Mouse (Mus musculus) heart, embryonic 13.5 days (tissue): ENCODE measurements around the gene F3. TPM values are rescaled to one million over a fixed set of nuclear protein-coding genes. Genes with fewer than 3 reads are reported as not detected.

Experiments
- ATAC-seq: fragments of 200-750 bp; cut with Nextera tagmentation; 2 replicates; pipeline ENCODE4 v1.8.0; 2017; ENCODE audit warnings: moderate TSS enrichment; ENCODE audit not compliant: insufficient number of reproducible peaks, low FRiP score, low TSS enrichment; ENCODE audit errors: extremely low read depth
- H3K27ac ChIP-seq: fragments of 300-500 bp; sonication (generic); replicated peaks from 2 replicates; pipeline ENCODE4 v1.5.1; 2015; ENCODE audit warnings: moderate library complexity, mild to moderate bottlenecking, inconsistent platforms
- H3K27me3 ChIP-seq: fragments of 300-500 bp; sonication (generic); replicated peaks from 2 replicates; pipeline ENCODE4 v1.6.1; 2015; ENCODE audit warnings: mild to moderate bottlenecking, inconsistent platforms
- H3K36me3 ChIP-seq: fragments of 300-500 bp; sonication (generic); 2 replicates; pipeline ENCODE4 v1.6.1; 2015; ENCODE audit warnings: mild to moderate bottlenecking, inconsistent platforms
- H3K4me1 ChIP-seq: fragments of 300-500 bp; sonication (generic); 2 replicates; pipeline ENCODE4 v1.6.1; 2015; ENCODE audit warnings: inconsistent platforms
- H3K4me2 ChIP-seq: fragments of 300-500 bp; sonication (generic); 2 replicates; pipeline ENCODE4 v1.6.1; 2015; ENCODE audit warnings: inconsistent platforms, mild to moderate bottlenecking, moderate library complexity
- H3K4me3 ChIP-seq: fragments of 300-500 bp; sonication (generic); 2 replicates; pipeline ENCODE4 v1.5.1; 2015; ENCODE audit warnings: moderate library complexity, mild to moderate bottlenecking, inconsistent platforms
- H3K9ac ChIP-seq: fragments of 300-500 bp; sonication (generic); 2 replicates; pipeline ENCODE4 v1.6.1; 2015; ENCODE audit warnings: inconsistent platforms, mild to moderate bottlenecking, moderate library complexity
- H3K9me3 ChIP-seq: fragments of 300-500 bp; sonication (generic); 2 replicates; pipeline ENCODE4 v1.6.1; 2016; ENCODE audit warnings: inconsistent platforms
- WGBS: fragments of 180-500 bp; shearing (Covaris S2); methylation state at CpG from one replicate; pipeline ENCODE4 v1.1.7; 2015; ENCODE audit warnings: mixed read lengths; 5-methylcytosine and 5-hydroxymethylcytosine counted together
- polyA plus RNA-seq: library from polyadenylated mRNA; unstranded; fragments of >200 nt; fragmentation: Nextera tagmentation; extraction: Ambion mirVana; gene quantifications from 2 replicates; pipeline ENCODE4 v1.2.1, GENCODE M21; 2015

The F3 gene
- polyA plus RNA-seq, 1 experiment from 2014 or later: 6.0 TPM

DNA sequence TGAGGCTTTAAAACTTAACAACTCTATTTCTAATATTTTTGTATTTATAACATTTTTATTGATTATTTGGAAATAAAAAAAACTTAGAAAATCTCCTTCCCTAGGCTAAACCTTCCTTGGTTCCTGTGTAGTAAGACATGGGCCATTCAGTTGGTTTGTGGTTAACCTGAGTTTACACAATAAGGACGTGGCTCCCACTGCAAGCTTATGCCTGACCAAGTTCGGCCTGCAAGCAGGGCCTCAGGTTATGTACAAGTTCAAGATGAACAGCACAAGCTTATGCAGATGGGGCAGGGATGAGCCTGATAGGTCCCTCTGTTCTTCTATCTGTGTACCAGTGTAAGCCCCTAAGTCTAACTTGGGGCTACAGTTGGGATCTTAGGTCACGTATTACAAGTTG, 33.6 kb upstream of the F3 start:
- peaks cover 7% of the 10 kb centered on the region for H3K4me1 ChIP-seq
- H3K27me3 ChIP-seq: no peaks in the 10 kb centered on the region; the same call in 1 of the 2 replicates
- no peaks in the 10 kb centered on the region for H3K9me3 ChIP-seq
- ATAC-seq: no peak
- H3K9ac ChIP-seq: no peak overlapping the region
- no peak overlapping the region for H3K4me3 ChIP-seq
- H3K4me2 ChIP-seq: no peak overlapping the region
- 82% methylated on average over 3 of the region's 3 CpGs for WGBS
- no peak overlapping the region for H3K27ac ChIP-seq
- no peaks in the 10 kb centered on the region for H3K36me3 ChIP-seq

DNA sequence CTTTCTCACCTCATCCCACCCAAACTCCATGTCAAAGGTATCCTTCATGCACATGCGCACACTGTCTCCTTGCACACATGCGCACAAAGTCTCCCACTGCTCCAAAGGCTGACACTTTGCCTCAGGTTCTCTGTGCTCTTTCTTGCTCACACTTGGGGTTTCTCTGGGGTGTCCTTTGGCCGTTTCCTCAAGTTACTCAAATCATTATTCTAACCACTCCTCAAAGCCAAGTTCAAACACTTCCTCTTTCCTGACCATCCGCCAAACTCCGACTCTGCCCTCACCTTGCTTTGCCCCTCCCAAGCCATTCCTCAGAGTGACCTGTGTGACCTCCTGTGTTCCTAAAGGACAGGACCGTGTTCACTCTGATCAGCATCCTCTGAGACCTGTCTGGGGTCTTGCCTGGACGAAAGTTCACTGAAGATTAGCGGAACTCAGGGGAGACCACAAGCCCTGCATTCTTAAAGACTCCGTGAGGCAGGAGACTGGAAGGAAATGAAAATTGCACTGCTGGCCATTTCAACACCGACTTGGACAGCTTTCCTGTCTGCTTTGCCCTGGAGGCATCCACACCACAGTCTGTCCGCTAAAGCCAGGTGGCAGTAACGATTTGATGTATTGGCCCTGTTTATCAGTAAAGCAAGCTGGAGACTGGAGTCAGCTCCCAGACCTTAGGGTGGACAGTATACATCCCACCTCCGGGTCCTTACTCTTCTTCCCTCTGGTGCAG, 30.2 kb upstream of the F3 start:
- no peaks in the 10 kb centered on the region for H3K4me1 ChIP-seq
- WGBS: 65% methylated on average over 13 of the region's 13 CpGs
- no peak overlapping the region for H3K9ac ChIP-seq

GRCm38 (mm10) chr3:121693746-121694145, 29.6 kb upstream of the F3 start:
- Histone ChIP-seq H3K4me2 (no peak overlapping the region), H3K9me3 (no peaks in the 10 kb centered on the region), H3K9ac (no peak overlapping the region), H3K4me3 (no peak overlapping the region), H3K36me3 (no peaks in the 10 kb centered on the region), H3K27me3 (no peaks in the 10 kb centered on the region; the same call in 1 of the 2 replicates), H3K27ac (no peak overlapping the region), H3K4me1 (no peaks in the 10 kb centered on the region)
- 71% methylated on average over 5 of the region's 5 CpGs for WGBS
- no peak for ATAC-seq

More for the DNA sequence above, 30.2 kb upstream of the F3 start:
- Histone ChIP-seq H3K4me2 (no peak overlapping the region), H3K36me3 (no peaks in the 10 kb centered on the region), H3K27ac (no peak overlapping the region), H3K4me3 (no peak overlapping the region), H3K27me3 (no peaks in the 10 kb centered on the region; the same call in 1 of the 2 replicates), H3K9me3 (no peaks in the 10 kb centered on the region)
- no peak for ATAC-seq

DNA sequence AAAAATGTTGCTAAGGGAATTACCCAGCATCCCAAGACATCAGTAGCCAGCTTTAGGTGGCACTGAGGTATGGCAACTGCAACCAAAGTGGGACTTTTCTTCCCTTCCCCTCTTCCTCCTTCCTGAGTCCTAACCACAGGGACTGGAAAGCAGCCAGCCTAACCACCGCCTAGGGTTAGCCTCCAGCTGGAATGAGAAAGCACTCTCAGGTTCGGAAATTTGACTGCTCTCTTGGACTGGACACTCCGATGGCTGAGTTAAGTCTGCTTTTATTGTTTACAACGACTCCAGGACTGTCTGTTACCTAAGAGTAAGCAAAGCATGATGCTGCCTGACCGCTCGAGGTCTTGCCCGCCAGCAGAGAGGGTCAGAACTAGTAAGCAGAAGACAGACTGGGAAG, 26.2 kb upstream of the F3 start:
- no peaks in the 10 kb centered on the region; the same call in 1 of the 2 replicates for H3K27me3 ChIP-seq
- no peak overlapping the region for H3K4me3 ChIP-seq
- ATAC-seq: no peak
- H3K27ac ChIP-seq: no peak overlapping the region
- H3K4me2 ChIP-seq: no peak overlapping the region
- H3K9me3 ChIP-seq: no peaks in the 10 kb centered on the region
- peaks cover 14% of the 10 kb centered on the region for H3K4me1 ChIP-seq
- WGBS: 73% methylated on average over 7 of the region's 7 CpGs
- no peak overlapping the region for H3K9ac ChIP-seq
- H3K36me3 ChIP-seq: no peaks in the 10 kb centered on the region

- H3K4me2 ChIP-seq: no peak overlapping the region
- ATAC-seq: no peak
- H3K9me3 ChIP-seq: no peaks in the 10 kb centered on the region
- H3K27me3 ChIP-seq: no peaks in the 10 kb centered on the region
- peaks cover 14% of the 10 kb centered on the region for H3K4me1 ChIP-seq
- H3K27ac ChIP-seq: no peak overlapping the region
- H3K36me3 ChIP-seq: no peaks in the 10 kb centered on the region
- H3K9ac ChIP-seq: no peak overlapping the region
- WGBS: 75% methylated on average over 4 of the region's 4 CpGs
- no peak overlapping the region for H3K4me3 ChIP-seq
Measured at GRCm38 (mm10) chr3:121699401-121699800, 23.9 kb upstream of the F3 start.

- no peak for ATAC-seq
- peaks cover 14% of the 10 kb centered on the region for H3K4me1 ChIP-seq
- WGBS: 86% methylated on average over 4 of the region's 4 CpGs
- H3K4me2 ChIP-seq: peak overlapping the region; percentile 44; the same call in 1 of the 2 replicates
- no peak overlapping the region for H3K27ac ChIP-seq
- no peaks in the 10 kb centered on the region for H3K27me3 ChIP-seq
- H3K9me3 ChIP-seq: no peaks in the 10 kb centered on the region
- H3K9ac ChIP-seq: no peak overlapping the region
- no peaks in the 10 kb centered on the region for H3K36me3 ChIP-seq
- H3K4me3 ChIP-seq: no peak overlapping the region
Measured at GRCm38 (mm10) chr3:121699849-121700248, 23.5 kb upstream of the F3 start.

- H3K4me1 ChIP-seq: peaks cover 14% of the 10 kb centered on the region
- H3K27ac ChIP-seq: peak overlapping the region; percentile 21; the same call in 1 of the 2 replicates
- H3K9me3 ChIP-seq: no peaks in the 10 kb centered on the region
- H3K27me3 ChIP-seq: no peaks in the 10 kb centered on the region
- peak overlapping the region; percentile 44 for H3K4me2 ChIP-seq
- H3K9ac ChIP-seq: no peak overlapping the region
- WGBS: 31% methylated on average over 8 of the region's 8 CpGs
- no peaks in the 10 kb centered on the region for H3K36me3 ChIP-seq
- H3K4me3 ChIP-seq: no peak overlapping the region
- no peak for ATAC-seq
Measured at GRCm38 (mm10) chr3:121700364-121700952, 22.9 kb upstream of the F3 start.

GRCm38 (mm10) chr3:121703155-121703879, 20.0 kb upstream of the F3 start:
- no peak overlapping the region for H3K4me3 ChIP-seq
- H3K9me3 ChIP-seq: no peaks in the 10 kb centered on the region
- no peak overlapping the region for H3K9ac ChIP-seq
- no peak overlapping the region for H3K4me2 ChIP-seq
- no peaks in the 10 kb centered on the region for H3K27me3 ChIP-seq
- H3K36me3 ChIP-seq: no peaks in the 10 kb centered on the region
- peaks cover 27% of the 10 kb centered on the region for H3K4me1 ChIP-seq
- no peak for ATAC-seq
- 67% methylated on average over 7 of the region's 7 CpGs for WGBS
- no peak overlapping the region for H3K27ac ChIP-seq

DNA sequence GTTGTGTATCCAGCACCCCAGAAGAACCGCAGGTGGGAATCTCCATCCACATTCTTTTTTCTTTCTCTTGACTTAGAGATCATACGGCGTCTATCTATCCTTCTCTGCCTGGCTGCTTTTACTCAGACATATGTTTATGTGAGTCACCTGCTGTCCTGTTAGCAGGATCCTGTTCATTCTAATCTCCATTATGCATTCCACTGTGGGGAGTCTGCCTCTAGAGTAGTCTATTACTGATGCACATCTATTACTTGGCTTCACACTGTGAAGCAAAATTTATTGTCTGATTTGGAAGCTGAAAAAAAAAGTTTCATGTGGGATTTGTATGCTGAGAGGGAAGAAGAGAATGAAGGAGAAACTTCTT, 19.5 kb upstream of the F3 start:
- 78% methylated on average over 3 of the region's 3 CpGs for WGBS
- H3K36me3 ChIP-seq: no peaks in the 10 kb centered on the region
- peaks cover 27% of the 10 kb centered on the region for H3K4me1 ChIP-seq
- no peak overlapping the region for H3K4me3 ChIP-seq
- no peaks in the 10 kb centered on the region for H3K27me3 ChIP-seq
- H3K9ac ChIP-seq: no peak overlapping the region
- no peak overlapping the region for H3K4me2 ChIP-seq
- no peak overlapping the region for H3K27ac ChIP-seq
- ATAC-seq: no peak
- no peaks in the 10 kb centered on the region for H3K9me3 ChIP-seq

DNA sequence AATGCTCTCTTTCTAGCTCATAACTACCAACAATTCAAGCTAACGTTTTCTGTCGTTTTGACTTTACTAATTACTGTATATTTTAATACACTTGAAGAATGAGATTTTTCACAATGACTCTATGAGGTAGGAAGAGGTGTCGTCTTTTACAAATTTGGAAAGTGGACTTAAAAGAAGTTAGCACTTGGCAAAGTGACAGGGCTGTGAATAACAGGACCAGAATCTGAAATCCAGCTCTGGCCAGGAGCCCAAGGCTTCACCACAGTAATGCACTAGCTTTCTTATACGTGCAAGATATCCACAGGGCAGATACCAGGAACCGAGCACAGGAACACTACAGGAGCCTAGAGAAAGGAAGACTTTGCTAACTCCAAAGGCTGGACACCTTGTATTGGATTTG, 17.2 kb upstream of the F3 start:
- no peaks in the 10 kb centered on the region for H3K9me3 ChIP-seq
- peaks cover 18% of the 10 kb centered on the region for H3K4me1 ChIP-seq
- H3K36me3 ChIP-seq: no peaks in the 10 kb centered on the region
- H3K9ac ChIP-seq: no peak overlapping the region
- H3K4me2 ChIP-seq: no peak overlapping the region
- no peak overlapping the region for H3K4me3 ChIP-seq
- 56% methylated on average over 5 of the region's 5 CpGs for WGBS
- no peaks in the 10 kb centered on the region for H3K27me3 ChIP-seq
- ATAC-seq: no peak
- H3K27ac ChIP-seq: 0 out of 2 replicates have a peak overlapping the region, but pooled peaks have one; percentile 12

DNA sequence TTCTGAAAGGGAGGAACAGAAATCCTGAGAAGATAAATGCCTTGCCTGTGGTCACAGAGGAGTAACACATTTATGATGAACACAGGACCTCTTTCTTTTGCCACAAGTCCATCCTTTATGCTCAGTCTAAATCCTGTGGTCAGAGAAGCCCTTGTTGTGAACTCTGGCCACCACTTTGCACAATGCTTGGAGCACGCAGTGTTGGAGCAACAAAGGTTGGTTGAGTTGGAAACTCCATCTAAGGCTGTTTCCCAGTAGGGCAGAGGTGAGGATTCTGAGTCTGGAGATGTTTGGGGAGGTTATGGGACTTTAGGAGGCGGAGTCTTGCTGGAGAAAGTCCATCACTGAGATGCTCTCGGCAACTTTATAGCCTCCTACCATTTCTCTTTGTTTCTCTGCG, 16.2 kb upstream of the F3 start:
- no peak for ATAC-seq
- H3K9ac ChIP-seq: no peak overlapping the region
- H3K27me3 ChIP-seq: no peaks in the 10 kb centered on the region
- peaks cover 23% of the 10 kb centered on the region for H3K4me1 ChIP-seq
- H3K9me3 ChIP-seq: no peaks in the 10 kb centered on the region
- WGBS: 87% methylated on average over 4 of the region's 4 CpGs
- no peaks in the 10 kb centered on the region for H3K36me3 ChIP-seq
- H3K4me3 ChIP-seq: no peak overlapping the region
- no peak overlapping the region for H3K27ac ChIP-seq
- H3K4me2 ChIP-seq: no peak overlapping the region
